Comparison of ENCODE assay signal across 15 mouse cellular contexts in genomic region chr4:43640491-43640890, GRCm38 (mm10). TPM values are rescaled to one million over a fixed set of nuclear protein-coding genes. Genes with fewer than 3 reads are reported as not detected.
A peak's percentile ranks its signal among the peaks of the same experiment; 100 is the strongest.
DNase-seq lines count a peak whose midpoint lies in the region; ATAC-seq lines count a peak whose summit lies in the region.
"Had no signal": no experiment of that assay in that cellular context is flagged by ENCODE, and none has a peak within 500 bp of the region (broad histone marks: within the 10 kb centered on the region; RNA-seq: fewer than 3 reads in every experiment).

No protein-coding gene starts in this region.

- WGBS in forebrain, embryonic 11.5 days = 83% methylated on average over 6 of the region's 6 CpGs
- 76% methylated on average over 6 of the region's 6 CpGs for WGBS in forebrain, embryonic 12.5 days
- WGBS in limb, embryonic 10.5 days = 78% methylated on average over 6 of the region's 6 CpGs

- no peak overlapping the region for H3K4me2 ChIP-seq in forebrain, embryonic 11.5 days (ENCODE audit: low read depth, low read length, severe bottlenecking)
- no peak overlapping the region for H3K4me2 ChIP-seq in forebrain, embryonic 12.5 days
- H3K4me2 ChIP-seq: forebrain, embryonic 15.5 days; hindbrain, embryonic 13.5 days had no signal

- H3K9ac ChIP-seq in forebrain, embryonic 11.5 days (ENCODE audit: low read length) = no peak overlapping the region
- H3K9ac ChIP-seq in forebrain, embryonic 12.5 days = no peak overlapping the region
- H3K9ac ChIP-seq: forebrain, embryonic 15.5 days had no signal

- no peaks in the 10 kb centered on the region for H3K9me3 ChIP-seq in forebrain, embryonic 11.5 days (ENCODE audit: control insufficient read depth, low read length)
- H3K9me3 ChIP-seq in forebrain, embryonic 12.5 days = no peaks in the 10 kb centered on the region
- H3K9me3 ChIP-seq in limb, embryonic 10.5 days (replicated peaks) = no peaks in the 10 kb centered on the region
- H3K9me3 ChIP-seq: forebrain, embryonic 15.5 days; hindbrain, embryonic 13.5 days had no signal

- H3K36me3 ChIP-seq in forebrain, embryonic 11.5 days (ENCODE audit: control insufficient read depth, insufficient read depth, low read length) = no peaks in the 10 kb centered on the region
- H3K36me3 ChIP-seq in forebrain, embryonic 12.5 days (replicated peaks) = 0 out of 2 replicates have a peak, but pooled peaks cover 4% of the 10 kb centered on the region
- no peaks in the 10 kb centered on the region for H3K36me3 ChIP-seq in limb, embryonic 10.5 days

- H3K4me1 ChIP-seq in forebrain, embryonic 11.5 days (replicated peaks; ENCODE audit: control insufficient read depth, insufficient read depth, low read length) = no peaks in the 10 kb centered on the region
- no peaks in the 10 kb centered on the region for H3K4me1 ChIP-seq in forebrain, embryonic 12.5 days
- peaks cover 6% of the 10 kb centered on the region for H3K4me1 ChIP-seq in limb, embryonic 10.5 days
- H3K4me1 ChIP-seq: forebrain, embryonic 15.5 days had no signal

- H3K27ac ChIP-seq in forebrain, embryonic 11.5 days (ENCODE audit: low read depth, low read length) = no peak overlapping the region
- no peak overlapping the region for H3K27ac ChIP-seq in forebrain, embryonic 12.5 days
- no peak overlapping the region; the same call in 1 of the 2 replicates for H3K27ac ChIP-seq in limb, embryonic 10.5 days
- H3K27ac ChIP-seq: forebrain, embryonic 15.5 days; hindbrain, embryonic 13.5 days; hindbrain, postnatal 0 days had no signal

- peak; percentile 11 for DNase-seq in forebrain, embryonic 11.5 days (ENCODE audit: low spot score)
- peak; percentile 1 for DNase-seq in kidney, adult 11 months
- DNase-seq in kidney, adult 18-20 months = no peak
- DNase-seq in right cerebral cortex, postnatal 10 days (ENCODE audit: low spot score in 2 of 2) = peak; percentile 9 to 17
- no peak for DNase-seq in right cerebral cortex, adult 18-20 months
- DNase-seq in limb, embryonic 10.5 days (ENCODE audit: low spot score) = peak; percentile 26
- DNase-seq: cerebellum, adult 11 months; cerebellum, adult 8-10 months; cerebellum, postnatal 14 days; gastrocnemius, postnatal 10 days; heart, postnatal 10 days had no signal

- no peak overlapping the region for H3K4me3 ChIP-seq in forebrain, embryonic 11.5 days (ENCODE audit: low read depth, low read length)
- no peak overlapping the region for H3K4me3 ChIP-seq in forebrain, embryonic 12.5 days (replicated peaks)
- H3K4me3 ChIP-seq in limb, embryonic 10.5 days = no peak overlapping the region
- H3K4me3 ChIP-seq: forebrain, embryonic 15.5 days; hindbrain, embryonic 13.5 days had no signal

- H3K27me3 ChIP-seq in forebrain, embryonic 11.5 days (ENCODE audit: control insufficient read depth, insufficient read depth, low read length) = no peaks in the 10 kb centered on the region
- no peaks in the 10 kb centered on the region for H3K27me3 ChIP-seq in forebrain, embryonic 12.5 days
- H3K27me3 ChIP-seq in limb, embryonic 10.5 days (ENCODE audit: low read depth, poor library complexity, severe bottlenecking) = no peaks in the 10 kb centered on the region
- H3K27me3 ChIP-seq: forebrain, embryonic 15.5 days; hindbrain, embryonic 13.5 days had no signal

- no peak for ATAC-seq in forebrain, embryonic 11.5 days (replicated peaks; ENCODE audit: low FRiP score)
- no peak for ATAC-seq in forebrain, embryonic 12.5 days (ENCODE audit: low FRiP score)
- ATAC-seq: forebrain, embryonic 15.5 days; hindbrain, postnatal 0 days had no signal

RNA-seq across cellular contexts. Expression of gene Npr2, which starts 8.8 kb away (rescaled TPM):
- 9.8 and 10.8 TPM in 2 replicates for polyA plus RNA-seq in forebrain, embryonic 11.5 days (2014; fragmentation: Nextera tagmentation; extraction: Ambion mirVana)
- 11.6 and 14.9 TPM in 2 replicates for polyA plus RNA-seq in forebrain, embryonic 12.5 days (2016; fragmentation: Nextera tagmentation; extraction: Ambion mirVana)
- 2.8 and 4.8 TPM in 2 replicates for polyA plus RNA-seq in limb, embryonic 10.5 days (2016; fragmentation: Nextera tagmentation; extraction: Ambion mirVana)

RNA-seq across cellular contexts. Expression of gene Spag8, which starts 12.9 kb away (rescaled TPM):
- polyA plus RNA-seq in forebrain, embryonic 11.5 days (2014; fragmentation: Nextera tagmentation; extraction: Ambion mirVana) = 1.7 and 2.3 TPM in 2 replicates
- 4.3 and 4.6 TPM in 2 replicates for polyA plus RNA-seq in forebrain, embryonic 12.5 days (2016; fragmentation: Nextera tagmentation; extraction: Ambion mirVana)
- polyA plus RNA-seq in limb, embryonic 10.5 days (2016; fragmentation: Nextera tagmentation; extraction: Ambion mirVana) = 1.0 and 1.2 TPM in 2 replicates

RNA-seq across cellular contexts. Expression of gene Hint2, which starts 15.8 kb away (rescaled TPM):
- polyA plus RNA-seq in forebrain, embryonic 11.5 days (2014; fragmentation: Nextera tagmentation; extraction: Ambion mirVana) = 64.1 and 66.8 TPM in 2 replicates
- polyA plus RNA-seq in forebrain, embryonic 12.5 days (2016; fragmentation: Nextera tagmentation; extraction: Ambion mirVana) = 69.5 and 71.2 TPM in 2 replicates
- 61.9 and 66.4 TPM in 2 replicates for polyA plus RNA-seq in limb, embryonic 10.5 days (2016; fragmentation: Nextera tagmentation; extraction: Ambion mirVana)

RNA-seq across cellular contexts. Expression of gene Tmem8b, which starts 28.3 kb away (rescaled TPM):
- polyA plus RNA-seq in forebrain, embryonic 11.5 days (2014; fragmentation: Nextera tagmentation; extraction: Ambion mirVana) = 5.2 and 6.4 TPM in 2 replicates
- 12.8 and 13.1 TPM in 2 replicates for polyA plus RNA-seq in forebrain, embryonic 12.5 days (2016; fragmentation: Nextera tagmentation; extraction: Ambion mirVana)
- 2.2 and 3.4 TPM in 2 replicates for polyA plus RNA-seq in limb, embryonic 10.5 days (2016; fragmentation: Nextera tagmentation; extraction: Ambion mirVana)

RNA-seq across cellular contexts. Expression of gene Fam221b, which starts 28.5 kb away (rescaled TPM):
- 2.5 and 2.7 TPM in 2 replicates for polyA plus RNA-seq in forebrain, embryonic 11.5 days (2014; fragmentation: Nextera tagmentation; extraction: Ambion mirVana)
- polyA plus RNA-seq in forebrain, embryonic 12.5 days (2016; fragmentation: Nextera tagmentation; extraction: Ambion mirVana) = 2.8 and 3.3 TPM in 2 replicates
- 1.6 and 1.7 TPM in 2 replicates for polyA plus RNA-seq in limb, embryonic 10.5 days (2016; fragmentation: Nextera tagmentation; extraction: Ambion mirVana)

Comparison
In these comparisons a context has a peak if more than half of its experiments do, and no peak if none do; other contexts are left out.
1. DNase-seq: peak in forebrain, embryonic 11.5 days (single experiment), kidney, adult 11 months (single experiment), right cerebral cortex, postnatal 10 days (2 of 2) and limb, embryonic 10.5 days (single experiment); none in kidney, adult 18-20 months (single experiment) and right cerebral cortex, adult 18-20 months (single experiment).